Mouse (Mus musculus) lung, postnatal 0 days (tissue): ENCODE data around the gene Bcdin3d.

Experiments used
- CTCF ChIP-seq: IDR thresholded peaks from 2 replicates; pipeline ENCODE4 v1.5.1; 2016; ENCODE audit warnings: antibody characterized with exemption, mild to moderate bottlenecking
- EP300 ChIP-seq: IDR thresholded peaks from 2 replicates; pipeline ENCODE4 v1.6.1; 2016; ENCODE audit warnings: antibody characterized with exemption, mild to moderate bottlenecking, control low read depth

DNA sequence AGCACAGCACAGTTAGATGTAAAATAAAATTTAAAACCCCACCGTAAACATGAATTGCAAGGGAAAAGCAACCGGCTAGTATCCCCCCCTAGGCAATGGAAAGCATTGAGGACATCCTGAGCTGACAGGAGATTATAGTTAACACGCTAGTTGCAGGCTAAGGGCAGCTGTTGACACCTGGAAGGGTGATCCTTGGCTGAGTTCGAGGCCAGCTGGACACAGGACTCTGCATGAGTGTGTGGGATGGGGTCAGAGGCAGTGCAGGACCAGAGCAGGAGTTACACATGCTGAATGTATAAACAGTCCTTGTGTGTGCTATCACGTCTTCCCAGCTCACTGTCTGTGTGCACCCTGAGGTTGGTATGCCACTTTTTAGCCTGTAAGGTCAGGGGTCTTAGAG lies 28.7 kb upstream of the Bcdin3d start:
- TF ChIP-seq EP300 (no peak), CTCF (no peak)
